Comparison of ENCODE assay signal across 22 mouse cellular contexts in genomic region chr6:72386561-72386960, GRCm38 (mm10).
"Had no signal": no experiment of that assay in that cellular context is flagged by ENCODE, and none has a peak within 500 bp of the region (broad histone marks: within the 10 kb centered on the region; RNA-seq: fewer than 3 reads in every experiment).

No protein-coding gene starts in this region.

- H3K4me3 ChIP-seq: heart, adult 2 months; heart, embryonic 13.5 days; heart, embryonic 15.5 days; hindbrain, embryonic 13.5 days; hindbrain, embryonic 15.5 days; left cerebral cortex, adult 2 months; limb, embryonic 10.5 days; limb, embryonic 12.5 days had no signal

- H3K27ac ChIP-seq: heart, adult 2 months; heart, embryonic 13.5 days; heart, embryonic 15.5 days; hindbrain, embryonic 13.5 days; hindbrain, embryonic 15.5 days; hindbrain, postnatal 0 days; left cerebral cortex, adult 2 months; limb, embryonic 10.5 days; limb, embryonic 12.5 days had no signal

- H3K4me2 ChIP-seq: heart, embryonic 11.5 days; heart, embryonic 13.5 days; heart, embryonic 15.5 days; hindbrain, embryonic 13.5 days; hindbrain, embryonic 15.5 days; limb, embryonic 12.5 days had no signal

- H3K27me3 ChIP-seq: heart, embryonic 13.5 days; heart, embryonic 15.5 days; limb, embryonic 12.5 days had no signal

- H3K36me3 ChIP-seq: hindbrain, embryonic 13.5 days; hindbrain, embryonic 15.5 days had no signal

- DNase-seq: forebrain, postnatal 0 days; gastrocnemius, postnatal 14 days; gastrocnemius, postnatal 36 days; heart, adult 11 months; heart, adult 2 months; heart, postnatal 14 days; heart, postnatal 36 days; kidney, adult 18-20 months; kidney, adult 8-10 months; kidney, postnatal 10 days; kidney, postnatal 36 days; layer of hippocampus, adult 9-11 months had no signal

- H3K9ac ChIP-seq: forebrain, postnatal 0 days; heart, embryonic 13.5 days; heart, embryonic 15.5 days; hindbrain, embryonic 13.5 days; hindbrain, embryonic 15.5 days; limb, embryonic 12.5 days had no signal

- ATAC-seq: forebrain, postnatal 0 days; hindbrain, postnatal 0 days; intestine, postnatal 0 days had no signal

- H3K9me3 ChIP-seq: heart, embryonic 13.5 days; heart, embryonic 15.5 days; hindbrain, embryonic 13.5 days; hindbrain, embryonic 15.5 days; limb, embryonic 10.5 days; limb, embryonic 12.5 days had no signal
